Mouse (Mus musculus) E14TG2a.4 (cell line): ENCODE data around the gene Gm42715.

Source experiments
- CTCF ChIP-seq: conservative IDR thresholded peaks from 2 replicates; pipeline ENCODE4 v1.5.1; 2014; ENCODE audit warnings: low read length
- NANOG ChIP-seq: IDR thresholded peaks from 2 replicates; pipeline ENCODE4 v1.6.1; 2014; ENCODE audit warnings: borderline replicate concordance, low read length, mixed read lengths

DNA sequence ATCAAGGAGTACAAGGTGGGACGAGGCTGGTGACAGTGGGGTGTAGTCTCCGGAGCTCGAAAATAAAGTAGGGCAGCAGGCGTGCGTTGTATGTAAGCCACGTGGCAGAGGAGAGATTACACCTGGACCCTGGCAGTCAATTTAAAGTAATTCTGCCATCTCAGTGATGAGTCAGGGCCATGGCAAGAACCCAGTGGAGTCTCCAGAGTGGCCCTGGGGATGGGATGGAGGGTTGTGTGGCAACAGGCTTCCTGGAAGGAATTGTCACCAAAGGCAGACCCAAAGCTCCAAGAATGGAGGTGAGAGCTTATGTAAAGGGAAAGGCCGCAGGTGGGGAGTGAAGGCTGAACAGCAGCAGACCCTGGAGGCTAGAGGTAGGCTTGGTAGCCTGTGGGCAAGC is 81.2 kb downstream of the Gm42715 start:
- TF ChIP-seq CTCF (no peak), NANOG (no peak)
